Mouse (Mus musculus) bone marrow, adult 2 months (tissue): ENCODE measurements around the gene 9130213A22Rik.

Experiments
- CTCF ChIP-seq: fragments of 200-500 bp; IDR thresholded peaks from 2 replicates; pipeline ENCODE4 v1.5.1; 2011; ENCODE audit warnings: low read length, control low read depth; ENCODE audit not compliant: control insufficient read depth, insufficient read depth
- POLR2A ChIP-seq: fragments of 200-500 bp; IDR thresholded peaks from 2 replicates; pipeline ENCODE4 v1.6.1; 2011; ENCODE audit warnings: low read depth, mild to moderate bottlenecking, control low read depth, low read length, borderline replicate concordance; ENCODE audit not compliant: control insufficient read depth

DNA sequence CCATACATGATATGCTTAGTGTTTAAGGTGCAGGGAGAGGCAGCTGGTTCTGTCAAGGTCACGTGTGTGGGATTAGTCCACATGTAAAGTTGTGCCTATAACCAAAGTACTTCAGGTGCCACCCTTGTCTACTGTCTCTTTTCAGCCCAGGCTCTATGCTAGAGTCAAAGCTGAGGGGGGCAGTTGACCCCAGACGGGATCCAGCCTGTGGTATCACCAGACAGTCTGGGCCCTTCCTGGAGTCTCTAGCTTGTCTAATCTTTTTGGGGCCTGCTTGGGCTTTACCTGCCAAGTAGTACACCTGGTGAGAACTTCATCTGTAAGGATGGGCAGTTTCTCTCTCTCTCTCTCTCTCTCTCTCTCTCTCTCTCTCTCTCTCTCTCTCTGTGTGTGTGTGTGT is 34.8 kb downstream of the 9130213A22Rik start:
- TF ChIP-seq CTCF (no peak), POLR2A (no peak)
